Mouse (Mus musculus) lung, postnatal 25 days (tissue): ENCODE results near the gene Gabbr2.

Source experiments
- DNase-seq: peaks from one replicate; pipeline ENCODE4 v3.0.0; 2022; ENCODE audit warnings: low spot score

Gene Gabbr2

DNA sequence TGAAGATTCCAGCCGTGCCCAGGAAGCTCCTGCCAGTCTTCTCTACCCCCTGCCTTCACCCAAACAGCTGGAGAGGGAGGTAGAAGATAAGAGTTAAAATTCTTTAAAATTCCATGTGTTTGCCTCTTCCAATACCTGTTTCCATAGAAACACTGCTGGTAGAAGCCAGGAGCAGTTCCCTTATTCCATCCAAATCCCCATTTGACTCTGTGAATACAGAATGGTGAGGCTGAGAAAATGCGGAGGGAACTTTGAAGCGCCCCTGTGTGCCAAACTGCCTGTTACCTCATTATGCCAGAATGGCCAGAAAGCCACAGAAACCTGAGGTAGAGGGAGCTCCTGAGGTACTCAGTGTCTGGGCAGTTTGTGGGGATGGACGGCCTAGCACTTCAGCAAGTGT is 281.1 kb downstream of the Gabbr2 start:
- no peak for DNase-seq

DNA sequence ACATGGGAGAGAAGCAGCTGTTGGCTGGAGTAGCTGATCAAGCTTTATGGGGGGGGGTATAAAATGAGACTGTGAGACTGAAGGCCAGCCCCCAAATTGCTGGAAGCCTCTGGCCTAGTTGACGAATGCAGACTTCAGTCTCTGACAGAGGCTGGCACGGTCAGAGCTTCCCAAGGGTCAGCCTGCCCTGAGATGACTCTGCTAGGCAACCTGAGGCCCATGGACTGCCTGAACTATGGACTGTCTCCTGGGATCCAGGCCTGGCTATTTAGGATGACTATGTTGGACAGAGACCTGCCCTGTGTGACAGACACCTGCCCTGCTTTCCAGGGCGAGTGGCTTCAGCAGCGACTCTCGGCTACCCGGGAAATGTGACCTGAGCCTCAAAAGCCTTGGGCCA is 281.7 kb downstream of the Gabbr2 start:
- DNase-seq = no peak

DNA sequence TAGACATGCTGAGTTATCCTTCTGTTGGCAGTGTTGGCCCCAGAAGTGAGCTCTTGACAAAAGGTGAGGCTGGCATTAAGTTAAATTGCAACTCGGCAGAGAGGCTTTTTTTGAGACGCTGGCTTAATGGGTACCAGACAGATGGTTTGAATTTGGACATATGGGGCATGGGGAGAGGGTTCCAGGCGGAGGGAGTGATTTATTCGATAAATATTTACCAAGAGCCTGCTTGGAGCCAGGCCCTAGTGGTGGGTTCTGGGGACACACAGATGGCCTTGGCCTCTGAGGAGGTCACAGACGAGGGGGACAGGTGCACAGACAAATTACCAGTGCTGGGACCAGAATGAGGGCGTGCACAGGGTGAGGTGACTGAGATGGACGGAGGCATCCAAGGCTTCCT is 282.2 kb downstream of the Gabbr2 start:
- DNase-seq = no peak

DNA sequence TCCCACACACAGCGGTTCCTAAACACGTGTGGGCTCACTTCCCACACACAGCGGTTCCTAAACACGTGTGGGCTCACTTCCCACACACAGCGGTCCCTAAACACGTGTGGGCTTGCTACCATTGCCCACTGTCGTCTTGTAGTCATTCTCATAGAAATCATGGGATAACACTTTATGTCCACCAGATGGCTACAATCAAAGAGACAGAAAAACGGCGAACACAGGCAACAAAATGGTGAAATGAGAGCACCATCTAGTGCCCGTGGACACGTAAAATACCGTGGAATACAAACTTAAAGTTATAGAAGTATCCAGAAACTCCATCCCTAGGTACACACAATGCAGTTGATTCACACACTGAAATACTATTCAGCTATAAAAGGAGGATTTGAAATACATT is 285.9 kb downstream of the Gabbr2 start:
- DNase-seq = no peak

DNA sequence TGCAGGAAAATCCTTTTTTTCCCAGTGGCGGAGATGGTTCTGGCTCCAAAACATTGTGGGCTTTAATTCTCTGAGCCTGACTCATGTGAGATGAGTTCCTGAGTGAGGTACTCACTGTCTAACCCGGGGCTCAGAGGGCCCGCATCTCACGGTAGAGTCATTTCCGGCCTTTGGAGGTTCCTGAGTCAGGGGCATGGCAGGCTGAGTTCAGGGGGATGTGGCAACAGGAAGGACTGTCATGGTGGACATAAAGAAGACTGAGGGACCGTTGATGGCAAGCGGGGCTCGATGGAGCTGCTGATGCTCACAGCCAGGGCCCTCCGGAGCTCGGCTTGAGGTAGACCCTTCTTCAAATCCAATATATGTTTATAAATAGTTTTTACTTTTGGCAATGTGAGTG is 288.5 kb downstream of the Gabbr2 start:
- DNase-seq = no peak

DNA sequence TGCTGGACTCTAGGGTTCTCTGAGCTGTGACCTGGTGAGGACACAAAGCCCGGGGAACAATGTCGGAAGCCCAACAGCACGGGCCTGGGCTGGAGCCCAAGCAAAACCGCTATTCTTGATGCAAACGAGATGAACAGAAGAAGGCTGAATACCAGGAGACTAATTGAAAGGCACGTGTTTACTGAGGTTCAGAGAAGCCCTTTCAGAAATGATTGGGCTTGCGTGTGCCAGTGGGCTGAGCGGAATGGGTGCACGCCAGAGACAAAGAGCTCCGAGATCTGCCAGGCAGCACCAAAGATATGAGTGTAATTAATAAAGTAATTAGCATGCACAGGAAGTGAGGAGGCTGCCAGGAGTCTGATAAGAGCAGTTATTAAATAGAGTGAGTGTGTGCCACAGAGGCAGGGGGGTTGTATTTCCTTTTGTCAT is 291.4 kb downstream of the Gabbr2 start:
- DNase-seq = no peak

DNA sequence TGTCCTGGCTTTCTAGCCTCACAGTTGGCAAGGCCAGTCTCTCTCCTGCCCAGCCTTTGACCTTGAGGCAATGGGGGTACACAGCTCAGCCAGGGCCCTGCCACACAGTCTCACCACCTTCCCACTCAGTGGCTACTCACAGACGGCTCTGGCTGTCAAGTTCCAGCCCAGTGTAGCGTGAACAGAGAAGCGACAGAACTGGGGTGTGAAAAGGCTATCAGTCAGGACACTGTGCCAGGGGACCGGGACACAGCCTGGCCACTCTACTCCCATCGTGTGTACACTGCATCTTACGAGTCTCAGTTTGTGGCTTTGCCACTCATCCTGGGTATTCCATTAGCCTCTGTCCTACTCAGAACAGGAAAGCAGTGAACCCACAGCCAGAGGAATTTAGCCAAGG is 295.2 kb downstream of the Gabbr2 start:
- no peak for DNase-seq

DNA sequence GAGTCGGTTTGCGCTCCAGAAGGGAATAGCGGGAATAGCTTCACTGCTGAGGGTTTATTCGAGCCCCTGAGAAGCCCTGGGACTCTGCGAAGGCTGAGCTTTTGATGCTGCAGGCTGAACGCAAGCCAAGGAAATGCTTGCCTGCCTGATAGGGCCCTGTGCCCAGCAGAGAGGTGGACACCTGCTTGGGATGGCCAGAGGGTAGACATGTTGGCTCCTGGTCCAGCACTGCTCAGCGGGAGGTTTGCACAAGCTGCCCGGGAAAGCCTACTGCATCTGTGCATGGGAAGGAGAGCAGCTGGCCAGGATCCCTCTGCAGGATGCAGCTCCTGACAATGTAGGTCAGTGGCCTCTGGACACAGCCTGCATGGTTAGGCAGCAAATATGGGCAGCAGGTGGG is 301.1 kb downstream of the Gabbr2 start:
- DNase-seq = no peak

DNA sequence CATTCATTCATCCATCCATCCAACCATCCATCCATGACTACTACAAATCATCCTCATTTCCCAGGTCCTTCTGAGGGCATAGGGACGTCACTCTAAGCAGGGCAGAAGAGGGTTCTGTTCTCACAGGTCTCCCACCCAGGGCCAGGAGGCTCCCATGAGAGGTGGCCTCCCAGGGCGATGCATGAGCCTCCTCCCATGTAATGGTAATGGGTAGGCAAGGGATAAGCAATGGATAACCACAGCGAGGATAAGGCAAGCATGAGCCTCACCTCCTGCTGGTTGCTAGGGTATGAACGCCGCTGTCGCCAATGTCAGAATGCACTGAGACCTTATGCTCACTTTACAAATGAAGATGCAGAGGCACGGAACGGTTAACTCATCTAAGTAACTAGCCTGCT is 301.7 kb downstream of the Gabbr2 start:
- no peak for DNase-seq

DNA sequence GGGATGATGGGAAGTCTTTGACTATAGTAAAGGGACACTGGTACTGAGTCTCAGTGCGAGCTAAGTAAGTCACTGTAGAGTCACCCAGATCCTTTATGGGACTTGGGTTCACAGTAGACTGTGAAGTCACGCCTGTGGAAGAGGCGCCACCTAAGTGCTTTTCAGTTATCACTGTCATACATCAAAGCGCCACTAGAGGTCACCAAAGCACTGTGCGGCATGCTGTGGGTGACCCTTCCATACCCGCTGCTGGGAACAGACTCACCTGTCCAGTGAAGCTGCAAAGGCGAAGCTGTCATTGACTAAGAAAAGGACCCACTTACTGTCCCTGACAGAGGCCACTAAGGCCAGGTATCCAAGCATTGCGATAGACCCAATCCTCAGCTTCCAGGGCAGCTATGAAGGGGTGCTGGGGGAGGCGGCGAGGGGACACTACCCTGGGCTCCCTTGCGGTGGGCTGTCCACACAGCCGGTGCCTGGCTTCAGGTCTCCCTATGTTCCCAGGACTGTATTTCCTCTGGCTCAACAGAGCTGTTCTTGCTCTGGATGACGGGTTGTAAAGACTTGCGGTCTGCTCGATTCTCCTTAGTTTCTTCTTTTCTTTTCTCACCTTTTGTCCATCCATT is 302.2 kb downstream of the Gabbr2 start:
- DNase-seq = peak; percentile 74

DNA sequence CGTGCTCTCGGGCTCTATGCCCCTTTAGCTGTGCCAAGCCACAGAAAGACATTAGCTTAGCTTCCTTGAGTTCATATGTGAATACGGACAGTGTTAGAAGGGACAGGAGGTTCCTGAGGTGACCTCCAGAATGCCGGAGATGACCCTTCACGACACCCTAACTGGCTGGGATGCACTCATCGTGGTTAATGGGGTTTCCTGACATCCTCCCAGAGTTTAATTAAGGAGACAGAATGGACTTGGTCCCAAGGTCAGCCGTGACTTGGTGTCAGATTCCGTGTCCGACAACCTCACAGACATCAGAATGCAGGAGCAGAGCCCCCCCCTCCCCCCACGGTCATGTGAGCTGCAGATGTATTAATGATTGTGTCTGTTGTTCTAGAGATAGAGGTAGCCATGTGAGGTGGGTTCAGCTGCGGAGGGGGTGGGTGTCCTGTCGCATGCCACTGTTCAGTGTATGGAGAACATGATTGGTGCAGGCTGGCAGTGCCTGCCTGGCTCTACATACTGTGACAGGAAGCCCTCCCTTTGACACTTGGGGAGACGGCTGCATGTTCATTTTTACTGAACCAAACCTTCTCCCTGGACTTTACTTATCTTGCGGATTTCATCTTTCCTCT is 303.4 kb downstream of the Gabbr2 start:
- no peak for DNase-seq

DNA sequence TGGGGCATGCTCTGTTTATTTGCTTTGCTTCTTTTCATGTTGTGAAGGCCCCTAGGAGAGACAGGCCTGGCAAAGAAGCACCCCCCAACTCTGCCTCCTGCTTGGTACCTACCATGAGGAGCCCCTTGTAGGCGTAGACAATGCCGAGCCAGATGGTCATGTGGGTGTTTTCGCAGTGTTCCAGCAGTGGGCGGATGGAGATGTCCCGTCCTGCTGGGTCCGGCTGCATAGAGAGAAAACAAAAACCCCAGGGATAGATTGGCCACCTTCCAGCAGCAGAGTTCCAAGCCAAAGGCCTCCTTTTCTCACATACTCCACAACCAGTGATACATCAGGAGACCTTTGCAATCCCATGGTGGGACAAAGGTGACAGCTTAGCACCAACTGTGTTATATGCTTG is 307.5 kb downstream of the Gabbr2 start:
- DNase-seq = no peak

DNA sequence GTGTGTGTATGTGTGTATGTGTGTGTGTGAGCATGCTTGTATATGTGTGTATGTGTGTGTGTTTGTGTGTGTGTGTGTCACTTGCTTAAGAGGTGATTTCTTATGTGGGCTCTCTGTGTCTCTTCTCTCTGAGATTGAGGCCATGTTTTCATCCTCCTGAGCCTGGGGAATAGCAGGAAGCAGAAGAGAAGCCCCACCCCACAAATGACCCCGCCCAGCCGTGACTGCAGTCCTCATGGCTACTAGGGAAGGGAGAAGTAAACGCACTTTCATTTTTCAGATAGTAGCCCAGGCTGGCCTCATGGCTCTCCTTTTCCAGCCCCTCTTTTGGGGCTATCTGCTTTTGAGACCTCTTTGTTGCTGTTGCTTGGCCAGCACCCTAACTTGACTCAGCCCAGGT is 315.0 kb downstream of the Gabbr2 start:
- no peak for DNase-seq

DNA sequence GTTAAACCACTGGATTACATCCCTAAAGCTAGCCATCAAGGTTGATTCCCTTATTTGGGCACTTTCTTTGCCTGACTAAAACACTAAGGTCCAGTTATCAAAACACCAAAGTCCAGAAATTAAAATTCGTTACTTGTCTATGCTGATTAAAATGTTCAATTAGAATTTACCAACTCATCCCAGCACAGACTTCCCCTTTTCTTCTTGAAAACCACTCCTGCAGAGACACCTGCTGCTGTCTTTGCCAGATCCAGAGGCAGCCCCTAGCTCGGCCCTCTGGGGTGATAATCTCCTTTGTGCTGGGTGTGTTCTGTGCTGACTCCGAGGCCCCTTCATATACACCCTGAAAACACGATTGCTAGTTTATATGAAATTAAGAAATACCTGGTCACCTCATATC is 315.7 kb downstream of the Gabbr2 start:
- DNase-seq = no peak

DNA sequence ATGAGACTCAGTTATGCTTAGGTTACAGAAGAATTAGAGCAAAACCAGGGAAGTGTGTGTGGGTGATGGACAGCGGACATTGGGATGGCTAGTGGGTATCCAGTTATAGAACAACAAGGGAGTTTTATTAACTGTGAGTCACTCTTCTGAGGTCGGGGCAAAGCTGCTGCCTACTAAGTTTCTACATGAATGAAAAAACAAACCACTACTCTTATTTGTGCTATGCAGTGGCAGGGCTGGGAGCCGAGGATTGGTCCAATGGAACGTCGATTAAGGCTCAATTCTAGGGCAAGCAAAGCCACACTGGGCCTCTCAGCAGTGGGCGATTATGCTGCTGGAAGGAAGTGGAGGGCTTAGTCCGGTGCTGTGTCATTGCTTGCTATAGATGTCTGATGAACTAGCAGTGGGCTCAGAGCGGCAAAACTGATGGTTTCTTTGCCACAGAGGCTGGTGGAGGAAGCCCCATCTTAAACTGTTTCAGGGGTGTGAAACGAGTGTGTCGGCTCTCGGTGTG is 316.3 kb downstream of the Gabbr2 start:
- no peak for DNase-seq

DNA sequence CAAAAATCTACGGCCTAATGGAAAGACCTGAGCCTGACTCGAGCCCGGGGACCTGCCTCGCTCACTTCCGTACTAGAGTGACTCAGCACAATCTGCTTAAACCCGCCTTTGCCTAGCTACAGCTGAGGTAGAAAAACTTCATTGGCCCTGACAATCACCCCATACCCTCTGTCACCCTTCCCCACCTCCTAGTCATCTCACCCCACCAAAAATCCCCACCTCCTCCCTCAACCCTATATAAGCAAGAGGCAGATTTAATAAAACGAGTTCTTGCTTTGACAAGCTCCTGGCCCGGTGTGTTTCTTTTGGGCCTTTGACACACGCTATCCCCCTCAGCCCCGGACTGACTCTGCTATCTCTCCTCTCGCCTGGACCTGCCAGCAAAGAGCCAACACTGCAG is 323.1 kb downstream of the Gabbr2 start:
- no peak for DNase-seq

DNA sequence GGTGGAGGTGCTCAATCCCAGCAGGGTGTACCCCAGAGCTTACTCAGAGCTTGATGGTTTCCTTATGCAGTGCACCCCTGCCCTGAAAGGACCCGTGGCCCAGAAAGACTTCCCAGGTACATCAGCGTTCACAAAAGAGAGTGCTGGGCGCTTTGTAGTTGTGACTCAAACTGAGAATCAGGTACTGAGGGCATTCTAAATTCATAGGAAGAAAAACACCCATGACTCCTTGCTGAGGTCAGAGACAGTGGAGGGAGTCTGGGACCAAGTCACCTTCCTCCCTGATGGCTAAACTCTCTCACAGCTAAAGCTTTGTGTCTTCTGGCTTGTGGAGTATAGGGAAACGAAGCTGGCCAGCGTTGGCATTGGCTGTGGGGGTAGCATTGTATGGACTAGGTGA is 325.3 kb downstream of the Gabbr2 start:
- DNase-seq = no peak

DNA sequence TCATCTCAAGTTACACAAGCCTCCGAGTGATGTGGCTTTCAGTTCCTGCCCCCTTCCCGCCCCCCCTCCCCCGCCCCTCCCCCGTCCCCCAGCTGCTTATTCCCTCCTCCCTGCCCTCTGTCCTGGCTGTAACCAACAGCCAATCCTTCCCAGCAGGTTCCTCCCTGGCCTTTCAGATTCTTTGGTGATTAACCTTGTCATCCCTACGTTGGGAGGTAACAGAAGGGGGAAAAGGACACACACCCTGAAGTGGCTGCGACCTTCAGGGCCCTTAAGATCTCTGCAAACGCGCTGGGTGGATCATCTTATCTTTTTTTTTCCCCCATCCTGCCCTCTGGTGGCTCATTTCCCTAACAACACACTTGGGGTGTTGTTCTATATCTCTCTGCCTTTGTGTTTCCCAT is 326.3 kb downstream of the Gabbr2 start:
- no peak for DNase-seq

DNA sequence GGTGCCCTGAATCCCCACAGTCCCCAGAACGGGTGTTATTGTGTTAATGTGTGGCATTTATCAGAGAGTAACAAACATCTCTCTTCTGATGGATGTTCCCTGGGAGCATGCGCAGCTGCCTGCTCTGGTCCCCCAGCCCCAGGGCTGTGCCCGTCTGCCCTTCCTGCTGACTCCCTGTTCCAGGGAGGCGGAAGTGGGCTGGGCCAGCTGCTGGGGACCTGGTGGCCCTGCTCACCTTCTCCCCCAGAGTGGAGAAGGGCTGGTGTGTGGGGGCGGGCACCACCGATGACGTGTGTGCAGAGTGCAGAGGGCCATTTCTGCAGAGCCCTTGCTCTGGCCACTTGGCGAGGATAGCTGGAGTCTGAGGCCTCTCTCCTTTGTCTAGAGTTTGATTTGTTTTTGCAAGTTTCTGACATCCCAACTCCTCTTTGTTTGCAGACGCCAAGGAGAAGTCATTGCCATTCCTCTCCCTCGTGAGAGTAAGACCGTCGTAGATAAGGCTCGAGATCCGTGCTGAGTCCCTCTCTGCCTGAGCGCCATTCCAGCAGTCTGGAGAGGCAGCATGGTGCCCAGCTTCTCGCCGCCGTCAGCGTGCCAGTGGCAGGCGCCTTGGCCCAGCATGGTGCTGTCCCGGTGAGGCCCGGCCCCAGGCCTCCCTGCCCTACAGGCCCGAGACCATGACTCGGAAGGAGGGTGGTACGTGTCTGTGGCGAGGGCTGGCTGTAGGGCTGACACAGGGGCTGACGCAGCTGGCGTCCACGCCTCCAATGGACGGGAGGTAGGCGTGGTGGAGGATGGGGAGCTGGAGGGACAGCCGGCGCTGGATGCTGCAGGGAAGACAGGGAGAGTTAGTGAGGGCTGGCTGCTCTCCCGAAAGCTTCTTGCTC is 327.3 kb downstream of the Gabbr2 start:
- DNase-seq = peak; percentile 40

DNA sequence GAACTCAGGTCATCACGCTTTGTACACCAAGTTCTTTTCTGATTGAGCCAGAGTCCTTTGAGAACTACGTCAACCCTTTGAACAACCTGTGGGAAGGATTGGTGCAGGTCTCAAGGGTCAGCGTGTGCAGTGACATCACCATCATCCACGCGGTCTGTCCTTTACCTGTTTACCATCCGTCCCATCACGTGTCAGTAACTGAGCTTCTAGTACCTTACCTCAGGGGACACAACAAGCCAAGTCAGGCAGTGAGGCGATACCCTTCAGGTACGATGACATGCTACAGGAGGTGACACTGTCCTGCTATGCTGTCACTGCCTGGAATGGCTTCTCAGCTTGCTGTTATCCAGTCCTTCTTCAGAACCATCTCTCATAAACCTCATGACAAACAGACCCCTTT is 330.2 kb downstream of the Gabbr2 start:
- no peak for DNase-seq

DNA sequence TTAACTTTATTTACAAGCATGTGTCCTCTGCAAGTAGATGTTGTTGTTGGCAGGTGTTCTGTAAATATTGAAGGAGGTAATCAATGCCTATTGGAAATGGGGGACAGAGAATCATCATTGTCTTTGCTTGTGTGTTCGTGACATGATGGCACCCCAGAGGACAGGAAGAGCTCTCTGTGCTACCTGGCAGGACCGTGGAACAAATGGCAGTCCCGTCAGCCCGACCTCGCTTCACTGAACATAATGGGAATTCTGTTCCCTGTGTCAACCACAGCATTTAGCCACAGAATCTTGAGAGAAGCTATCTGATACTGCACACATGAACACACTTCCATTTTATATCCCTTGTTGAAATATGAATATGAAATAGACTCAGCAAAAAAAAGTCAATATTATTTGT is 332.7 kb downstream of the Gabbr2 start:
- DNase-seq = no peak

DNA sequence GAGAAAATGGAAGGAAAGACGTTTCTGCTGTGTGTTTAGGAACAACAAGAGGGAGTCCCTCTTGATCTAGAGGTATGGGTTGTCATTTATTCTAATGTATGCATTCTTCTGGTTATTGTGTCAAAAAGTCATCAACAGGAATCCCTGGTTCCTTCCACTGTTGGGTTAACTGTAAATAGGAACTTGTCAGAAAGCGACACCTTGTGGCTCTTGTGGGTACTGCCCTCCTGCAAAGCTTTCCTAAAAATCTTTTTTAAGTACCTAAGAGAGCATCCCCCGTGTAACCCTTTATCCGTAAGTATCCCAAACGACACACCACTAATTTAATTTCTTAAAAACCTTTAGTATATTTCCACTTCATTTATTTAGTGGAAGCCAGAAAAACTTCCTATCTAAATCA is 334.6 kb downstream of the Gabbr2 start:
- DNase-seq = peak; percentile 70

DNA sequence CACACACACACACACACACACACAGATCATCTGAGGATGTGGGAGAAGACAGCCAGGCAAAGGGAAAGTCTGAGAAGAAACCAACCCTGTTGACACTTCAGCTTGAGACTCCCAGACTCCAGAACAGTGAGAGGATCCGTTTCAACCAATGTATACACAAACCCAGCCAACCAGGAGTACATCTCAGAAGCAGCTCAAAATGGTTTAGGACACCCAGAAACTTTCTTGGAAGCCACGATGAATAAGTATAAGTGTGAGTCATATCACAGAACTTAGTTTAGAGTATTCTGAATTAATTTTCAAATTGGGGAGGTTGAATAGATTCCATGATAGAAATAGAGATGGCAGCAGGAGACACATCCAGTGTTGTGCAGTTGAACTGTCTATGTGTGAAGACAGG is 335.7 kb downstream of the Gabbr2 start:
- no peak for DNase-seq
